Mouse (Mus musculus) liver, adult 2 months (tissue): ENCODE measurements around the gene Rab11fip3.

ENCODE experiments used
- CTCF ChIP-seq: fragments of 200-500 bp; IDR thresholded peaks from 2 replicates; pipeline ENCODE4 v1.5.1; 2011; ENCODE audit warnings: low read depth, low read length, control low read depth
- POLR2A ChIP-seq: fragments of 200-500 bp; IDR thresholded peaks from 2 replicates; pipeline ENCODE4 v1.6.1; 2011; ENCODE audit warnings: low read length, control low read depth; ENCODE audit not compliant: insufficient read depth; ENCODE audit errors: extremely low read depth

DNA sequence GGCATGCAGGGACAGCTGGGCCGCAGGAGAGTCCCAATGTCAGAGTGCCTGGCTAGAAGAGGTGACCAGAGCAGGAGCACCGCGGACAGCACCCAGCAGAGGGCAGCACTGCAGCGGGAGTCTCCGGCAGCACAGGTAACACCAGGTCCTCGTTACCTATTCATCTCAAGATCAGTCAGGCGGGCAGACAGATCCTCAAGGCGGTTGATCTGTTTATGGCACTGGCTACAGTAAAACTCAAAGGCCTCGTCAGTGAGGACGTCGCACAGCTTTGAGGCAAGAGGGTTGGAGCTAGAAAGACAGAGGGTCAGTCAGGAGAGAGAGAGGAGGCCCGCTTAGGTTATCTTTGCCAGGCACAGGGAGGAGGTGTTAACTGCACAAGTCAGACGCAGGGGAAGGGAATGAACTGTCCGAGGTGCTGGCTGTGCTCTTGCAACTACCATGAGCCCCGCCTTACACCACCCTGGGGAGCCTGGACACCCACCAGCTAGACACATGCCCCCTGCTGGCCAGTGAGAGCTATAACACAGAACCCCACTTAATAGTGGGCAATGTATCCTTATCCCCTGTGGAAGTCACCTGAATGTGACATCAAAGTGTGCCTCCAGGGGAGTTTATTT, 57.4 kb downstream of the Rab11fip3 start:
- TF ChIP-seq CTCF: peak; percentile 88
- no peak for TF ChIP-seq POLR2A
